Mouse (Mus musculus) MEL (cell line): ENCODE data around the gene Camk1d.

Experiments used
- CTCF ChIP-seq, 3 experiments: IDR thresholded peaks in 2 of 3; conservative IDR thresholded peaks in 1 of 3; 2 replicates each; pipeline ENCODE4 v1.5.1; 2011 to 2012; ENCODE audit warnings: low read length in 3 of 3, low read depth in 2 of 3, mild to moderate bottlenecking in 2 of 3, improper control_type of control experiment in 1 of 3, inconsistent platforms in 1 of 3, mixed read lengths in 1 of 3, moderate library complexity in 1 of 3; ENCODE audit not compliant: control insufficient read depth in 1 of 3, insufficient read depth in 1 of 3, poor library complexity in 1 of 3, severe bottlenecking in 1 of 3
- E2F4 ChIP-seq: IDR thresholded peaks from 2 replicates; pipeline ENCODE4 v1.6.1; 2011; ENCODE audit warnings: low read depth, low read length, improper control_type of control experiment, borderline replicate concordance
- ELF1 ChIP-seq: IDR thresholded peaks from 2 replicates; pipeline ENCODE4 v1.6.1; 2014; ENCODE audit warnings: low read depth, mild to moderate bottlenecking, inconsistent platforms, low read length, improper control_type of control experiment, moderate library complexity
- POLR2A ChIP-seq, 2 experiments: IDR thresholded peaks; 2 replicates each; pipeline ENCODE4 v1.6.1; 2011 to 2012; ENCODE audit warnings: low read length in 2 of 2, mild to moderate bottlenecking in 2 of 2, control low read depth in 1 of 2, improper control_type of control experiment in 1 of 2, low read depth in 1 of 2, moderate library complexity in 1 of 2; ENCODE audit not compliant: control insufficient read depth in 1 of 2, insufficient read depth in 1 of 2, poor library complexity in 1 of 2
- USF1 ChIP-seq: IDR thresholded peaks from 2 replicates; pipeline ENCODE4 v1.6.1; 2014; ENCODE audit warnings: low read depth, mild to moderate bottlenecking, inconsistent platforms, low read length, improper control_type of control experiment, moderate library complexity
- ZMIZ1 ChIP-seq: IDR thresholded peaks from 2 replicates; pipeline ENCODE4 v1.6.1; 2012; ENCODE audit warnings: low read depth, mild to moderate bottlenecking, inconsistent platforms, low read length, improper control_type of control experiment, moderate library complexity

DNA sequence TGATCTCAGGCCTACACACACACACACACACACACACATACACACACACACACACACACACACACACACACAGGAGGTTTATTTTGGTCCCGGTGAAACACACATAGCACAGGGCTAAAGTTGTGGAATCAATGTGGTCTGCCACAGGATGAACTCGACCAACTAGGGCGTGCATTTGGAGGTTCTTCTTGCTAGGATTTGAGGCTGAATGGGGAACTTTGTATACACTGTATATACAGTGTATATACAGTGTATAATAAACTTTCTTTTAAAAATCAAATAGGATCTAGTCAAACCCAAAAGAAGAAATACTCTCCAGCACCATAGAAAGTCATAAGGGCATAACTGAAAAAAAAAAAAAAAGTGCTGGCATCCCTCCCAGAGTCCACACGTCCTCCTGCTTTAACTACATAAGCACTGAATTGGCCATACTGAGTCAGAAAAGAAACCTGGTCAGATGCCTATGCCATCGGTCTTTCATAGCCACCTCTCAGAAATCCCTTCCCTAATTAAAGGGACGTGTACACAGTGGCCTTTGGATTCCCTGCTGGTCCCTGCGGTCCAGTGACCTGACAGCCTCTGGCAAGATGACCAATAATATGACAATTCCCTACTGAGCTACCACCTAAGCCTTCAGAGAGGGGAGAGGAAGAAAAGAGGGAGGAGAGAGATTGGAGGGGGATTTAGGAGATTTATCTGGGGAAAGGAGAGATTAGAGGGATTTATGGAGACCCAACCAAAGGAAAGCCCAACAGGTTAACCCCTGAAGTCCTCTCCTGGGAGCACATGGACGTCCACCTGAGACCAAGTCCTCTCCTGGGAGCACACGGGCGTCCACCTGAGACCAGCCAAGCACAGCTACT is 6.2 kb downstream of the Camk1d start:
- no peak for TF ChIP-seq E2F4
- TF ChIP-seq CTCF (IDR thresholded peaks at IDR 0.05 in 2 of 3, conservative IDR thresholded peaks at IDR 0.05 in 1 of 3; ENCODE audit: control insufficient read depth in 1 of 3, insufficient read depth in 1 of 3, low read depth in 2 of 3, low read length in 3 of 3, poor library complexity in 1 of 3, severe bottlenecking in 1 of 3), result no peak
- no peak for TF ChIP-seq ELF1
- no peak for TF ChIP-seq POLR2A (IDR thresholded peaks at IDR 0.05; ENCODE audit: control insufficient read depth in 1 of 2, insufficient read depth in 1 of 2, low read depth in 1 of 2, low read length in 2 of 2, poor library complexity in 1 of 2)
- TF ChIP-seq USF1, result no peak
- no peak for TF ChIP-seq ZMIZ1
